Mouse (Mus musculus): ENCODE results near the gene Bcl11b. TPM values are rescaled to one million over a fixed set of nuclear protein-coding genes. Genes with fewer than 3 reads are reported as not detected.

Gene Bcl11b
- polyA plus RNA-seq, 1 experiment from 2014 or later: 2.5 TPM

- H3K27me3 ChIP-seq (ENCODE audit: low read depth, poor library complexity, severe bottlenecking): peaks cover 73% of the 10 kb centered on the region
- no peak for DNase-seq (ENCODE audit: low spot score)
- peak overlapping the region; percentile 42 for H3K4me3 ChIP-seq
- WGBS: 25% methylated on average over 14 of the region's 14 CpGs
- no peaks in the 10 kb centered on the region for H3K36me3 ChIP-seq
- H3K27ac ChIP-seq (replicated peaks): peak overlapping the region; percentile 76
- no peaks in the 10 kb centered on the region for H3K9me3 ChIP-seq (replicated peaks)
- H3K4me1 ChIP-seq: peaks cover 99% of the 10 kb centered on the region
These were observed 27.4 kb downstream of the Bcl11b start for GRCm38 (mm10) chr12:107975897-107976570.

- peak overlapping the region; percentile 76; the same call in 1 of the 2 replicates for H3K27ac ChIP-seq (replicated peaks)
- H3K27me3 ChIP-seq (ENCODE audit: low read depth, poor library complexity, severe bottlenecking): peaks cover 73% of the 10 kb centered on the region
- no peaks in the 10 kb centered on the region for H3K9me3 ChIP-seq (replicated peaks)
- no peaks in the 10 kb centered on the region for H3K36me3 ChIP-seq
- 72% methylated on average over 10 of the region's 10 CpGs for WGBS
- peaks cover 94% of the 10 kb centered on the region for H3K4me1 ChIP-seq
- no peak for DNase-seq (ENCODE audit: low spot score)
- H3K4me3 ChIP-seq: no peak overlapping the region
These were observed 27.9 kb downstream of the Bcl11b start for GRCm38 (mm10) chr12:107975479-107975896.

- no peaks in the 10 kb centered on the region for H3K9me3 ChIP-seq (replicated peaks)
- peaks cover 3% of the 10 kb centered on the region; the same call in 1 of the 2 replicates for H3K36me3 ChIP-seq
- H3K4me3 ChIP-seq: no peak overlapping the region
- 46% methylated on average over 11 of the region's 11 CpGs for WGBS
- peaks cover 70% of the 10 kb centered on the region for H3K27me3 ChIP-seq (ENCODE audit: low read depth, poor library complexity, severe bottlenecking)
- H3K4me1 ChIP-seq: peaks cover 90% of the 10 kb centered on the region
- DNase-seq (ENCODE audit: low spot score): no peak
- H3K27ac ChIP-seq (replicated peaks): peak overlapping the region; percentile 42; the same call in 1 of the 2 replicates
These were observed 28.9 kb downstream of the Bcl11b start for GRCm38 (mm10) chr12:107974504-107974903.

- no peak for DNase-seq (ENCODE audit: low spot score)
- Histone ChIP-seq H3K4me1 (peaks cover 81% of the 10 kb centered on the region), H3K27ac (replicated peaks) (peak overlapping the region; percentile 42; the same call in 1 of the 2 replicates), H3K27me3 (ENCODE audit: low read depth, poor library complexity, severe bottlenecking) (peaks cover 61% of the 10 kb centered on the region), H3K9me3 (replicated peaks) (no peaks in the 10 kb centered on the region), H3K4me3 (no peak overlapping the region), H3K36me3 (peaks cover 3% of the 10 kb centered on the region; the same call in 1 of the 2 replicates)
- WGBS: 60% methylated on average over 11 of the region's 11 CpGs
These were observed 29.8 kb downstream of the Bcl11b start for GRCm38 (mm10) chr12:107973556-107974140.

GRCm38 (mm10) chr12:107971081-107971780, 32.2 kb downstream of the Bcl11b start:
- 77% methylated on average over 12 of the region's 12 CpGs for WGBS
- peaks cover 67% of the 10 kb centered on the region for H3K4me1 ChIP-seq
- DNase-seq (ENCODE audit: low spot score): no peak
- H3K27ac ChIP-seq (replicated peaks): no peak overlapping the region
- no peaks in the 10 kb centered on the region for H3K9me3 ChIP-seq (replicated peaks)
- peaks cover 3% of the 10 kb centered on the region; the same call in 1 of the 2 replicates for H3K36me3 ChIP-seq
- H3K27me3 ChIP-seq (ENCODE audit: low read depth, poor library complexity, severe bottlenecking): peaks cover 37% of the 10 kb centered on the region
- H3K4me3 ChIP-seq: no peak overlapping the region

GRCm38 (mm10) chr12:107970637-107971036, 32.8 kb downstream of the Bcl11b start:
- 55% methylated on average over 12 of the region's 12 CpGs for WGBS
- Histone ChIP-seq H3K4me3 (no peak overlapping the region), H3K4me1 (peaks cover 66% of the 10 kb centered on the region), H3K27me3 (ENCODE audit: low read depth, poor library complexity, severe bottlenecking) (peaks cover 31% of the 10 kb centered on the region), H3K9me3 (replicated peaks) (no peaks in the 10 kb centered on the region), H3K27ac (replicated peaks) (no peak overlapping the region), H3K36me3 (peaks cover 3% of the 10 kb centered on the region; the same call in 1 of the 2 replicates)
- no peak for DNase-seq (ENCODE audit: low spot score)

- Histone ChIP-seq H3K27me3 (ENCODE audit: low read depth, poor library complexity, severe bottlenecking) (peaks cover 25% of the 10 kb centered on the region), H3K4me3 (no peak overlapping the region), H3K27ac (replicated peaks) (no peak overlapping the region; the same call in 1 of the 2 replicates), H3K4me1 (peaks cover 66% of the 10 kb centered on the region), H3K36me3 (peaks cover 3% of the 10 kb centered on the region; the same call in 1 of the 2 replicates), H3K9me3 (replicated peaks) (no peaks in the 10 kb centered on the region)
- DNase-seq (ENCODE audit: low spot score): no peak
- WGBS: 49% methylated on average over 18 of the region's 18 CpGs
These were observed 33.5 kb downstream of the Bcl11b start for GRCm38 (mm10) chr12:107969841-107970371.

- Histone ChIP-seq H3K4me1 (peaks cover 66% of the 10 kb centered on the region), H3K36me3 (peaks cover 3% of the 10 kb centered on the region; the same call in 1 of the 2 replicates), H3K27me3 (ENCODE audit: low read depth, poor library complexity, severe bottlenecking) (peaks cover 32% of the 10 kb centered on the region), H3K4me3 (no peak overlapping the region), H3K9me3 (replicated peaks) (no peaks in the 10 kb centered on the region), H3K27ac (replicated peaks) (no peak overlapping the region)
- no peak for DNase-seq (ENCODE audit: low spot score)
- WGBS: 80% methylated on average over 8 of the region's 8 CpGs
These were observed 34.3 kb downstream of the Bcl11b start for GRCm38 (mm10) chr12:107969126-107969525.

GRCm38 (mm10) chr12:107968331-107968730, 35.1 kb downstream of the Bcl11b start:
- Histone ChIP-seq H3K9me3 (replicated peaks) (no peaks in the 10 kb centered on the region), H3K27me3 (ENCODE audit: low read depth, poor library complexity, severe bottlenecking) (peaks cover 29% of the 10 kb centered on the region), H3K36me3 (peaks cover 3% of the 10 kb centered on the region; the same call in 1 of the 2 replicates), H3K4me3 (no peak overlapping the region), H3K27ac (replicated peaks) (no peak overlapping the region), H3K4me1 (peaks cover 66% of the 10 kb centered on the region)
- WGBS: 85% methylated on average over 3 of the region's 3 CpGs
- no peak for DNase-seq (ENCODE audit: low spot score)

- Histone ChIP-seq H3K4me3 (no peak overlapping the region), H3K27ac (replicated peaks) (no peak overlapping the region), H3K4me1 (peaks cover 57% of the 10 kb centered on the region), H3K36me3 (peaks cover 3% of the 10 kb centered on the region; the same call in 1 of the 2 replicates), H3K9me3 (replicated peaks) (no peaks in the 10 kb centered on the region), H3K27me3 (ENCODE audit: low read depth, poor library complexity, severe bottlenecking) (peaks cover 16% of the 10 kb centered on the region)
- 86% methylated on average over 7 of the region's 7 CpGs for WGBS
- DNase-seq (ENCODE audit: low spot score): no peak
These were observed 36.4 kb downstream of the Bcl11b start for GRCm38 (mm10) chr12:107967026-107967425.

GRCm38 (mm10) chr12:107965103-107965502, 38.3 kb downstream of the Bcl11b start:
- H3K9me3 ChIP-seq (replicated peaks): no peaks in the 10 kb centered on the region
- H3K4me1 ChIP-seq: peaks cover 65% of the 10 kb centered on the region
- no peak overlapping the region for H3K4me3 ChIP-seq
- 83% methylated on average over 12 of the region's 12 CpGs for WGBS
- peaks cover 3% of the 10 kb centered on the region; the same call in 1 of the 2 replicates for H3K36me3 ChIP-seq
- H3K27me3 ChIP-seq (ENCODE audit: low read depth, poor library complexity, severe bottlenecking): peaks cover 7% of the 10 kb centered on the region; the same call in 1 of the 2 replicates
- no peak for DNase-seq (ENCODE audit: low spot score)
- peak overlapping the region; percentile 55; the same call in 1 of the 2 replicates for H3K27ac ChIP-seq (replicated peaks)

GRCm38 (mm10) chr12:107964396-107965085, 38.9 kb downstream of the Bcl11b start:
- WGBS: 80% methylated on average over 14 of the region's 14 CpGs
- no peaks in the 10 kb centered on the region for H3K9me3 ChIP-seq (replicated peaks)
- peaks cover under 1% of the 10 kb centered on the region; the same call in 1 of the 2 replicates for H3K36me3 ChIP-seq
- peaks cover 64% of the 10 kb centered on the region for H3K4me1 ChIP-seq
- H3K27me3 ChIP-seq (ENCODE audit: low read depth, poor library complexity, severe bottlenecking): peaks cover 7% of the 10 kb centered on the region; the same call in 1 of the 2 replicates
- peak overlapping the region; percentile 33; the same call in 1 of the 2 replicates for H3K27ac ChIP-seq (replicated peaks)
- no peak for DNase-seq (ENCODE audit: low spot score)
- no peak overlapping the region for H3K4me3 ChIP-seq
